Mouse (Mus musculus) liver, postnatal 0 days (tissue): ENCODE data around the gene Ghrl. TPM values are rescaled to one million over a fixed set of nuclear protein-coding genes. Genes with fewer than 3 reads are reported as not detected.
A peak's percentile ranks its signal among the peaks of the same experiment; 100 is the strongest.

Experiments used
- ATAC-seq: fragments of 200-750 bp; cut with Nextera tagmentation; 2 replicates; pipeline ENCODE4 v1.8.0; 2017; ENCODE audit warnings: mild to moderate bottlenecking, moderate library complexity
- DNase-seq: peaks from one replicate; pipeline ENCODE4 v3.0.0-alpha.2; 2016
- H3K27ac ChIP-seq: fragments of 300-500 bp; sonication (generic); 2 replicates; pipeline ENCODE4 v1.5.1; 2014; ENCODE audit warnings: antibody characterized with exemption, moderate library complexity, mild to moderate bottlenecking, low read depth
- H3K27me3 ChIP-seq: fragments of 300-500 bp; sonication (generic); 2 replicates; pipeline ENCODE4 v1.6.1; 2014; ENCODE audit warnings: low read length, control low read depth, mixed read lengths; ENCODE audit not compliant: insufficient read depth
- H3K36me3 ChIP-seq: fragments of 300-500 bp; sonication (generic); replicated peaks from 2 replicates; pipeline ENCODE4 v1.6.1; 2014; ENCODE audit warnings: mild to moderate bottlenecking, control low read depth, low read length, moderate library complexity, mixed read lengths; ENCODE audit not compliant: insufficient read depth
- H3K4me1 ChIP-seq: fragments of 300-500 bp; sonication (generic); 2 replicates; pipeline ENCODE4 v1.6.1; 2014; ENCODE audit warnings: antibody characterized with exemption, mild to moderate bottlenecking, control low read depth; ENCODE audit not compliant: insufficient read depth
- H3K4me2 ChIP-seq: fragments of 300-500 bp; sonication (generic); 2 replicates; pipeline ENCODE4 v1.6.1; 2014; ENCODE audit warnings: low read depth, mild to moderate bottlenecking, low read length, moderate library complexity, mixed read lengths
- H3K4me3 ChIP-seq: fragments of 300-500 bp; sonication (generic); 2 replicates; pipeline ENCODE4 v1.5.1; 2014; ENCODE audit warnings: low read depth, low read length
- H3K9ac ChIP-seq: fragments of 300-500 bp; sonication (generic); replicated peaks from 2 replicates; pipeline ENCODE4 v1.6.1; 2014; ENCODE audit warnings: mild to moderate bottlenecking, moderate library complexity
- H3K9me3 ChIP-seq: fragments of 300-500 bp; sonication (generic); 2 replicates; pipeline ENCODE4 v1.6.1; 2016; ENCODE audit warnings: mild to moderate bottlenecking, control low read depth, low read length, mixed read lengths
- CTCF ChIP-seq: sonication (generic); IDR thresholded peaks from 2 replicates; pipeline ENCODE4 v1.5.1; 2016; ENCODE audit warnings: antibody characterized with exemption, low read depth
- EP300 ChIP-seq: IDR thresholded peaks from 2 replicates; pipeline ENCODE4 v1.6.1; 2016; ENCODE audit warnings: antibody characterized with exemption, low read depth, mild to moderate bottlenecking
- WGBS: fragments of 180-500 bp; shearing (Covaris S2); extraction: QIAGEN DNeasy Blood & Tissue Kit; methylation state at CpG from one replicate; pipeline ENCODE4 v1.1.7; 2014; ENCODE audit not compliant: insufficient replicate concordance; 5-methylcytosine and 5-hydroxymethylcytosine counted together
- polyA plus RNA-seq: library from polyadenylated mRNA; unstranded; fragments of >200 nt; fragmentation: Nextera tagmentation; extraction: Ambion mirVana; gene quantifications from 2 replicates; pipeline ENCODE4 v1.2.1, GENCODE M21; 2015

Ghrl gene
- polyA plus RNA-seq, 1 experiment from 2014 or later, result not detected

GRCm38 (mm10) chr6:113745117-113745516, 25.4 kb upstream of the Ghrl start:
- peak; percentile 61 for ATAC-seq
- no peak overlapping the region for H3K4me2 ChIP-seq
- H3K27me3 ChIP-seq, result peaks cover 6% of the 10 kb centered on the region; the same call in 1 of the 2 replicates
- DNase-seq, result no peak
- peaks cover 4% of the 10 kb centered on the region for H3K4me1 ChIP-seq
- no peak overlapping the region for H3K9ac ChIP-seq
- no peaks in the 10 kb centered on the region for H3K9me3 ChIP-seq
- TF ChIP-seq CTCF (no peak), EP300 (no peak)
- H3K27ac ChIP-seq, result no peak overlapping the region
- no peak overlapping the region for H3K4me3 ChIP-seq
- no peaks in the 10 kb centered on the region for H3K36me3 ChIP-seq

GRCm38 (mm10) chr6:113743111-113743510, 23.4 kb upstream of the Ghrl start:
- H3K4me3 ChIP-seq, result no peak overlapping the region
- H3K9ac ChIP-seq, result no peak overlapping the region
- DNase-seq (no peak), ATAC-seq (no peak)
- peaks cover 3% of the 10 kb centered on the region; the same call in 1 of the 2 replicates for H3K27me3 ChIP-seq
- H3K27ac ChIP-seq, result no peak overlapping the region
- H3K9me3 ChIP-seq, result no peaks in the 10 kb centered on the region
- no peak for TF ChIP-seq CTCF
- no peak for TF ChIP-seq EP300
- H3K4me2 ChIP-seq, result no peak overlapping the region
- WGBS, result 38% methylated on average over 1 of the region's 1 CpGs
- H3K4me1 ChIP-seq, result peaks cover 15% of the 10 kb centered on the region
- H3K36me3 ChIP-seq, result no peaks in the 10 kb centered on the region

GRCm38 (mm10) chr6:113742321-113742720, 22.6 kb upstream of the Ghrl start:
- no peak overlapping the region for H3K27ac ChIP-seq
- H3K27me3 ChIP-seq, result 0 out of 2 replicates have a peak, but pooled peaks cover 1% of the 10 kb centered on the region
- no peak overlapping the region for H3K4me3 ChIP-seq
- no peak for DNase-seq
- H3K4me1 ChIP-seq, result peaks cover 15% of the 10 kb centered on the region
- H3K9ac ChIP-seq, result no peak overlapping the region
- WGBS, result 80% methylated on average over 1 of the region's 1 CpGs
- TF ChIP-seq EP300 (no peak), CTCF (no peak)
- no peaks in the 10 kb centered on the region for H3K9me3 ChIP-seq
- no peak overlapping the region for H3K4me2 ChIP-seq
- H3K36me3 ChIP-seq, result peaks cover 2% of the 10 kb centered on the region; the same call in 1 of the 2 replicates
- no peak for ATAC-seq

GRCm38 (mm10) chr6:113741425-113741824, 21.7 kb upstream of the Ghrl start:
- 61% methylated on average over 2 of the region's 2 CpGs for WGBS
- H3K27ac ChIP-seq, result no peak overlapping the region

GRCm38 (mm10) chr6:113740236-113741217, 20.8 kb upstream of the Ghrl start, which contains the start of gene Sec13:
Sec13 (minus strand) TSS chr6:113740743.
- Histone ChIP-seq H3K4me1 (peaks cover 15% of the 10 kb centered on the region), H3K4me2 (peak within 1 kb of the TSS; percentile 85)
- WGBS, result 6% methylated on average over 41 of the region's 41 CpGs

More at GRCm38 (mm10) chr6:113741425-113741824, 21.7 kb upstream of the Ghrl start:
- no peak overlapping the region for H3K9ac ChIP-seq
- ATAC-seq, result no peak
- peaks cover 15% of the 10 kb centered on the region for H3K4me1 ChIP-seq
- no peak overlapping the region for H3K4me3 ChIP-seq
- no peaks in the 10 kb centered on the region for H3K9me3 ChIP-seq
- peaks cover 10% of the 10 kb centered on the region for H3K36me3 ChIP-seq
- DNase-seq, result no peak
- H3K27me3 ChIP-seq, result no peaks in the 10 kb centered on the region
- TF ChIP-seq EP300 (no peak), CTCF (no peak)
- H3K4me2 ChIP-seq, result no peak overlapping the region

GRCm38 (mm10) chr6:113737318-113738046, 17.8 kb upstream of the Ghrl start:
- Histone ChIP-seq H3K27ac (no peak overlapping the region), H3K4me1 (peaks cover 15% of the 10 kb centered on the region), H3K27me3 (no peaks in the 10 kb centered on the region), H3K4me3 (no peak overlapping the region), H3K9ac (no peak overlapping the region), H3K4me2 (no peak overlapping the region), H3K36me3 (peaks cover 44% of the 10 kb centered on the region), H3K9me3 (no peaks in the 10 kb centered on the region)
- DNase-seq (no peak), ATAC-seq (no peak)
- no peak for TF ChIP-seq EP300
- no peak for TF ChIP-seq CTCF
- 87% methylated on average over 9 of the region's 9 CpGs for WGBS

More at GRCm38 (mm10) chr6:113740236-113741217, 20.8 kb upstream of the Ghrl start, which contains the start of gene Sec13:
- H3K4me3 ChIP-seq, result peak within 1 kb of the TSS; percentile 67
- peaks cover 19% of the 10 kb centered on the region for H3K36me3 ChIP-seq
- DNase-seq (peak; percentile 89), ATAC-seq (peak; percentile 87)
- H3K9ac ChIP-seq, result peak within 1 kb of the TSS; percentile 76
- no peaks in the 10 kb centered on the region for H3K27me3 ChIP-seq
- H3K27ac ChIP-seq, result peak within 1 kb of the TSS; percentile 13
- 0 out of 2 replicates have a peak, but pooled peaks have one; percentile 6 for TF ChIP-seq CTCF
- TF ChIP-seq EP300, result 0 out of 2 replicates have a peak, but pooled peaks have one; percentile 25
- no peaks in the 10 kb centered on the region for H3K9me3 ChIP-seq
